Mouse (Mus musculus) neural tube, embryonic 11.5 days (tissue): ENCODE data around the gene 4933424G06Rik. TPM values are rescaled to one million over a fixed set of nuclear protein-coding genes. Genes with fewer than 3 reads are reported as not detected.

Experiments
- ATAC-seq: fragments of 200-750 bp; cut with Nextera tagmentation; 2 replicates; pipeline ENCODE4 v1.8.0; 2017; ENCODE audit warnings: moderate number of reproducible peaks, mild to moderate bottlenecking, moderate TSS enrichment, moderate library complexity; ENCODE audit not compliant: insufficient read depth, low FRiP score, low TSS enrichment
- DNase-seq: peaks from one replicate; pipeline ENCODE4 v3.0.0-alpha.2; 2015; ENCODE audit warnings: low spot score
- H3K27ac ChIP-seq: fragments of 300-500 bp; sonication (generic); 2 replicates; pipeline ENCODE4 v1.5.1; 2014; ENCODE audit warnings: low read depth, mild to moderate bottlenecking, low read length
- H3K27me3 ChIP-seq: fragments of 300-500 bp; sonication (generic); 2 replicates; pipeline ENCODE4 v1.6.1; 2014; ENCODE audit warnings: mild to moderate bottlenecking, low read length, mixed read lengths; ENCODE audit not compliant: control insufficient read depth, insufficient read depth
- H3K36me3 ChIP-seq: fragments of 300-500 bp; sonication (generic); 2 replicates; pipeline ENCODE4 v1.6.1; 2014; ENCODE audit warnings: mild to moderate bottlenecking, low read length, moderate library complexity, mixed read lengths; ENCODE audit not compliant: control insufficient read depth, insufficient read depth
- H3K4me1 ChIP-seq: fragments of 300-500 bp; sonication (generic); 2 replicates; pipeline ENCODE4 v1.6.1; 2014; ENCODE audit warnings: low read length, mixed read lengths; ENCODE audit not compliant: control insufficient read depth, insufficient read depth
- H3K4me2 ChIP-seq: fragments of 300-500 bp; sonication (generic); 2 replicates; pipeline ENCODE4 v1.6.1; 2014; ENCODE audit warnings: low read depth, mild to moderate bottlenecking, moderate library complexity
- H3K4me3 ChIP-seq: fragments of 300-500 bp; sonication (generic); 2 replicates; pipeline ENCODE4 v1.5.1; 2014; ENCODE audit warnings: low read depth, low read length
- H3K9ac ChIP-seq: fragments of 300-500 bp; sonication (generic); 2 replicates; pipeline ENCODE4 v1.6.1; 2014; ENCODE audit warnings: mild to moderate bottlenecking, low read length
- H3K9me3 ChIP-seq: fragments of 300-500 bp; sonication (generic); 2 replicates; pipeline ENCODE4 v1.6.1; 2016; ENCODE audit warnings: low read length; ENCODE audit not compliant: control insufficient read depth
- whole genome bisulfite sequencing: fragments of 180-500 bp; shearing (Covaris S2); extraction: QIAGEN DNeasy Blood & Tissue Kit; methylation state at CpG from one replicate; pipeline ENCODE4 v1.1.7; 2014; 5-methylcytosine and 5-hydroxymethylcytosine counted together
- polyA plus RNA-seq: library from polyadenylated mRNA; unstranded; fragments of >200 nt; fragmentation: Nextera tagmentation; extraction: Ambion mirVana; gene quantifications from 2 replicates; pipeline ENCODE4 v1.2.1, GENCODE M21; 2014

The 4933424G06Rik gene
- polyA plus RNA-seq, 1 experiment from 2014 or later, result not detected

DNA sequence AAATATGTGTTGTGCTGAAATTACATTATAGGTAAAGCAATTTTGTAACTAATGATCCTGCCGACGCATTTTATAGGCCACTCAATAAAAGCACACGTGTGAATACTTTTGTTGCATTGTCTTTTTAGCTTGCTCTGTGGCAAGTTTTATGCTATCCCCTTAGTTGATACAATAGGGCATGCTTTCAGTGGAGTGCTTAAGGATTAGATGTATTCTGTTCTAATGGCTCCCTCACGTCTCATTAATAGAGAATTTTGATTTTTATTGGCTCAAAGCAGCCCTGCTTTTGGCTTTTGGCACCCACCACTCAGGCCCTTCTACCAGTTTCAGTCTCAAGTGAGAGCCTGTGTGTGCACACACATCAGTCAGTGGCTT lies 14.1 kb downstream of the 4933424G06Rik start:
- H3K4me2 ChIP-seq, result no peak overlapping the region
- no peaks in the 10 kb centered on the region for H3K27me3 ChIP-seq
- H3K9ac ChIP-seq, result no peak overlapping the region
- H3K9me3 ChIP-seq, result no peaks in the 10 kb centered on the region
- DNase-seq (no peak), ATAC-seq (no peak)
- H3K27ac ChIP-seq, result no peak overlapping the region
- WGBS, result 46% methylated on average over 4 of the region's 4 CpGs
- no peaks in the 10 kb centered on the region for H3K4me1 ChIP-seq
- H3K36me3 ChIP-seq, result no peaks in the 10 kb centered on the region
- no peak overlapping the region for H3K4me3 ChIP-seq

DNA sequence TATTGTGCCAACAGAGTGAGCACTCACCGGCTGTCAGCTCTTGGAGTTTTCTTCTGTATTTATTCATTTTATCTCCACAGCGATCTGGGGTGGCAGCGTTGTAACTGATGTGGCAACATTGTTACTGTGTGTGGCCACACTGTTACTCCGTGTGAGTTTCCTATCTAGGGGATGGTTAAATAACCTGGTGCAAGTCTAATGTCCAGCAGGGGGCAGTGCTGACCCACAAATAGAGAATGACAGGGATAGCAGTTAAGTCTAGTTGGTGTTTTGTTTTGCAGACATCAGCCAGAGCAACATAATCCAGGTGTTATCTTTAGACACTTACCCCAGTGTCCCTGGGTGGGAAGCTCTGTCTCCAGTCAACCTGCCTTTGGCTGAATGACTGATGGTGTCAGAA lies 27.4 kb downstream of the 4933424G06Rik start:
- H3K27me3 ChIP-seq, result no peaks in the 10 kb centered on the region
- ATAC-seq (no peak; the same call in 1 of the 2 replicates), DNase-seq (peak; percentile 85)
- 10% methylated on average over 4 of the region's 4 CpGs for WGBS
- no peaks in the 10 kb centered on the region for H3K9me3 ChIP-seq
- H3K9ac ChIP-seq, result no peak overlapping the region
- no peak overlapping the region for H3K4me2 ChIP-seq
- H3K36me3 ChIP-seq, result no peaks in the 10 kb centered on the region
- no peak overlapping the region for H3K27ac ChIP-seq
- no peak overlapping the region for H3K4me3 ChIP-seq
- no peaks in the 10 kb centered on the region for H3K4me1 ChIP-seq

DNA sequence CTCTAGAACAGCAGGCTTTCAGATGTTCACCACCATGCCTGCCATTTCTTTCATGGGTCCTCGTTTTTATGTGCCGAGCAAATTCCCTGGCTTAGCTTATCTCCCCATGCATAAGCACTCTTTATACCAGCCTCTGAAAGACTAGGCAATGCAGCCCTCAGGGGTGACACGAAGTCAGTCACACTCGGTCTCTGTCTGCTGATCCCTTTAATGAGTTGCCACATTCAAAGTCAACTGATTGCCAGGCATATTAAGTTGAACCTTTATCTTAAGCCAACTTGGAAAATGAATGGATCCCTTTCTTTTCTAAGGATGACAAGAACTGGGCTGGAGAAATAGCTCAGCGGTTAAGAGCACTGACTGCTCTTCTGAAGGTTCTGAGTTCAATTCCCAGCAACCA lies 29.3 kb downstream of the 4933424G06Rik start:
- no peaks in the 10 kb centered on the region for H3K27me3 ChIP-seq
- no peak overlapping the region for H3K27ac ChIP-seq
- H3K9me3 ChIP-seq, result no peaks in the 10 kb centered on the region
- H3K4me2 ChIP-seq, result no peak overlapping the region
- H3K9ac ChIP-seq, result no peak overlapping the region
- no peaks in the 10 kb centered on the region for H3K36me3 ChIP-seq
- H3K4me1 ChIP-seq, result no peaks in the 10 kb centered on the region
- WGBS, result 86% methylated on average over 5 of the region's 5 CpGs
- DNase-seq (no peak), ATAC-seq (no peak)
- H3K4me3 ChIP-seq, result no peak overlapping the region

DNA sequence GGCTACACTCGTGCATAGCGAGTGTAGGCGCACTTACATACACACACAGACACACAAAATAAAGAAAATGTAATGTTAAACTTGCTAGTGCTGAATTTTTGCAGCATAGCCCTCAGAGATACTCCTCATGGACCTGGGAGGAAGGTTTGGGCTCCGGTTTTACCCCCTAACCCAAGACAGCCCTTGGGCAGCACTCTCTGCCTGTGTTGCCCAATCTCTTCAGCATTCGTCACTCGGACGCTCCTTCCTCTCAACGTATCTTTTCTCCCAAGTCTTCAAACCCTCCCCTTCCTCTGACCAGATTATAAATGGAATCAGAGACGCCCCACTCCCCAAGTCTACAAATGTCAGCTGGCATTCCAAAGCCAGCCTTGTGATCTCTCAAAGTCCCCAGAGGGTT lies 33.1 kb downstream of the 4933424G06Rik start:
- no peaks in the 10 kb centered on the region for H3K4me1 ChIP-seq
- H3K9me3 ChIP-seq, result no peaks in the 10 kb centered on the region
- H3K27me3 ChIP-seq, result no peaks in the 10 kb centered on the region
- H3K27ac ChIP-seq, result no peak overlapping the region
- DNase-seq (no peak), ATAC-seq (no peak)
- no peak overlapping the region for H3K4me3 ChIP-seq
- H3K9ac ChIP-seq, result no peak overlapping the region
- H3K4me2 ChIP-seq, result no peak overlapping the region
- WGBS, result 80% methylated on average over 9 of the region's 9 CpGs
- no peaks in the 10 kb centered on the region for H3K36me3 ChIP-seq

DNA sequence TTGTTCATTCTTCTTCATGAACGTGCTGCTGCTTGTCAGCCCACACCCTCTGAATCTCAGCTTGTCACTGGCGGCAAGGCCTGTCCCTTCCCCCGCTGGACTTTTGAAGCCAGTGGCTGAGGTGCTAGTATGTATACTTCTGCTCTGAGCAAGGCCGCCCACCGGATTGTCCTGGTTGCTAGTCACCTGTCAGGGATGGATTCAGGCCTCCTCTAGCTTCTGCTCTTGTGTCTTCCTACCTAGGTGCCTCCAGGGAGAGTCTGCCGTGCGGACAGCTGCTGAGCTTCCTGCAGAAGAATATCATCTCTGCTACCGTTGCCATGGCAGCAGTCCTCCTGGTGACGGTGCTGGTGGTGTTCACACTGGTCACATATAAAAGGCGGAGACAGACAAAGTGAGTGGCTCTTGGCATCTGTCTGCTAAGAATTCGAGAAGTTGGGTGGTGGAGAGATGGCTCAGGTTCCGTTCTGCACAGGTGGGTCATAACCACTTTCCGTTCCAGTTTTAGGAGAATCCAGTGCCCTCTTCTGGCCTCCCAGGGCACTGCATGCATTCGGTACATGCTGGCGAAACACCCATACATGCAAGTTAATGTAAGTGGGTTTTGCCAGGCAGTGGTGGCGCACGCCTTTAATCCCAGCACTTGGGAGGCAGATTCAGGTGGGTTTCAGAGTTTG lies 34.5 kb downstream of the 4933424G06Rik start:
- Histone ChIP-seq H3K9me3 (no peaks in the 10 kb centered on the region), H3K9ac (no peak overlapping the region), H3K4me3 (no peak overlapping the region), H3K27ac (no peak overlapping the region), H3K4me1 (no peaks in the 10 kb centered on the region), H3K27me3 (no peaks in the 10 kb centered on the region), H3K36me3 (no peaks in the 10 kb centered on the region), H3K4me2 (peak overlapping the region; percentile 35)
- DNase-seq (peak; percentile 79), ATAC-seq (no peak)
- whole genome bisulfite sequencing, result 31% methylated on average over 17 of the region's 17 CpGs

DNA sequence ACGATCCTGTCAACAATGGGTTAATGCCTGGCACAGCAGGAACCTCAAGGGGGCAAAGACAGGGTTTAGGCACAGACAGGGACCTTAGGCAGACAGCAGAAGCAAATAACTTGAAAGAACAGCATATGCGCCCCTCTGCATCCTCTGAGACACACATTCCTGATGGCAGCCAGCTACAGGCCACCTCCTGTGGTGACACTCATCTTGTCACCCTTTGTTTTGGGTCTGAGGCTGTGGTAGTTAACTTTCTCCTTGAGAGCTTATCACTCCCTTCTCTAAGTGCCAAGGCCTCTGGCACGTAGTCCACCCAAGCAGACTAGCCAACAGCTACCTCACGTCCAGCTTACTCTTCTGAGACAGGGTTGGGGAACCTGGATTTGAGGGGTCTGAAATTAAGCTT lies 35.7 kb downstream of the 4933424G06Rik start:
- Histone ChIP-seq H3K27me3 (no peaks in the 10 kb centered on the region), H3K9ac (no peak overlapping the region), H3K9me3 (no peaks in the 10 kb centered on the region), H3K27ac (no peak overlapping the region), H3K36me3 (no peaks in the 10 kb centered on the region), H3K4me1 (no peaks in the 10 kb centered on the region), H3K4me2 (no peak overlapping the region), H3K4me3 (no peak overlapping the region)
- no peak for ATAC-seq
- no peak for DNase-seq
- 38% methylated on average over 4 of the region's 4 CpGs for WGBS

DNA sequence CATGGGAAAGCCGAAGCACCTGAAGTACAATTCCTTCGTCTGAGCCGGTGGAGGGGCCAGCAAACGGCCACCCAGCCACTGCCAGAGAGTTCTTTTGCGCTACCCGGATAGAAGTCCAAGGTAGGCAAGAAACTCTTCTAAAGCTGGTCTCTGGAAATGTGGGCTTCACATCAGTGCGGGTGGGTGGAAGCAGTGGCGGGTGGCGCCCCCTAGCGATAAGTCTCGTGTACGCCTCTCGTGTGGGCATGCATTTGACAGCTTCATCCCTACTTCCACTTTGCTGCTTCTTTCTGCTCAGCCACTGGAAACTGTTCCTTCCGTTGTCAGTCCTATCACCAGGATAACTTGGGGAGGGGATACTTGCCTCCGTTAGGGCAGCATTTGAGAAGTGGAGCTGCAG lies 36.5 kb downstream of the 4933424G06Rik start:
- 46% methylated on average over 15 of the region's 15 CpGs for WGBS

DNA sequence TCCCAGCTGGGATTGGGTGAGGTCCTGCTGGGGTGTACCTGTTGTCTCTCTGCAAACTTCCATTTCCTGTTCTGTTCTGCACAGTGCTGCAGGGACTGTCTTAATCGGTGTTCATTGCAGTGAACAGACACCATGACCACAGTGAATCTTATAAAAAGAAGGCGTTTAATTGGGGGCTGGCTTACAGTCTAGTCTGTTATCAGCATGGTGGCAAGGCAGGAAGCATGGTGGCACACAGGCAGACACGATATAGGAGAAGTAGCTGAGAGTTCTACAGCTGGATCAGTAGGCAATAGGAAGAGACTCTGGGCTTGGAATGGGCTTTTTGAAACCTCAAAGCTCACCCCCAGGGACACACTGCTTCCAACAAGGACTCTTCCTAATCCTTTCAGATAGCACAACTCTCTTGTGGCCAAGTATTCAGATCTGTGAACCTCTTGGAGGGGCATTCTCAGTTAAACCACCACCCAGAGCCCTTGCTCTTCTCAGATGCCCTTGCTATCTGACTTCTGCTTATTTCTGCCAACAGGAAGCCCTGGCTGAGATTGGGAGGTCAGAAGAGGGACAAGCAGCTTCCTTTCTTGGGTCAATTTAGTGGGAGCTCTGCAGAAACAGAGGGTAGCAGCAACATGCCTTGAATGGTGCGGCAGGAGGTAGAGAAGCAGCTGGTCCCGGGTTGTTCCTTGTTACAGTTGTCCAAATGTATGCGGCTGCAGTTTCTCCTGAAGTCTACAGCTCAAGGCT lies 44.2 kb downstream of the 4933424G06Rik start:
- ATAC-seq (no peak), DNase-seq (no peak)
- H3K4me3 ChIP-seq, result no peak overlapping the region
- H3K27ac ChIP-seq, result no peak overlapping the region
- WGBS, result 80% methylated on average over 6 of the region's 6 CpGs
- H3K36me3 ChIP-seq, result no peaks in the 10 kb centered on the region
- H3K27me3 ChIP-seq, result no peaks in the 10 kb centered on the region
- H3K4me1 ChIP-seq, result no peaks in the 10 kb centered on the region
- no peak overlapping the region for H3K4me2 ChIP-seq
- no peaks in the 10 kb centered on the region for H3K9me3 ChIP-seq
- no peak overlapping the region for H3K9ac ChIP-seq

More for the DNA sequence above, 36.5 kb downstream of the 4933424G06Rik start:
- DNase-seq, result peak; percentile 62
- ATAC-seq, result no peak
- H3K9ac ChIP-seq, result no peak overlapping the region
- no peak overlapping the region for H3K4me2 ChIP-seq
- no peaks in the 10 kb centered on the region for H3K36me3 ChIP-seq
- no peaks in the 10 kb centered on the region for H3K27me3 ChIP-seq
- no peak overlapping the region for H3K4me3 ChIP-seq
- no peaks in the 10 kb centered on the region for H3K4me1 ChIP-seq
- H3K9me3 ChIP-seq, result no peaks in the 10 kb centered on the region
- no peak overlapping the region for H3K27ac ChIP-seq

DNA sequence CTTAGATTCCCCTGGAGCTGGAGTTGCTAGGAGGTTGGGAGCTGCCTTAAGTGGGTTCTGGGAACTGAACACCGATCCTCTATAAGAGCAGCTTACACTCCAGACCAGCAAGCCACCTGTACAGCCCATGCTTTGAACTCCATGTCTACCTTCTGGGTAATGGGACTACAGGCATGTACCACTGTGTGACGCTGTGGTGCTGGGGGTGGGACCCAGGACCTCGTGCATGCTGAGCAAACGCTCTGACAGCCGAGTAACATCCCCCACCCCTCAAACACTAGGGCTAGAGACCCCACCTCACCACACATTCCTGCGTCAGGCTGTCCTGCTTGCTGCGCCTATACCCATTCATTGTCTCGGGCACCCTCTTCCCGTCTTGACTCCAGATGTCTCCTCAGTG lies 48.6 kb downstream of the 4933424G06Rik start:
- Histone ChIP-seq H3K27me3 (no peaks in the 10 kb centered on the region), H3K4me3 (no peak overlapping the region), H3K36me3 (no peaks in the 10 kb centered on the region), H3K4me1 (no peaks in the 10 kb centered on the region), H3K4me2 (no peak overlapping the region), H3K9ac (no peak overlapping the region), H3K27ac (no peak overlapping the region), H3K9me3 (no peaks in the 10 kb centered on the region)
- DNase-seq (no peak), ATAC-seq (no peak)
- 85% methylated on average over 9 of the region's 9 CpGs for WGBS
